Mouse (Mus musculus): Measurements from ENCODE around the gene Ehbp1l1. TPM values are rescaled to one million over a fixed set of nuclear protein-coding genes. Genes with fewer than 3 reads are reported as not detected.

Gene Ehbp1l1
- total and polyA plus RNA-seq, 2 experiments from 2014 or later = 19.7 to 43.0 TPM

- Histone ChIP-seq H3K9ac (replicated peaks; ENCODE audit: low read length) (no peak overlapping the region), H3K4me2 (ENCODE audit: low read depth, low read length) (no peak overlapping the region), H3K4me1 (ENCODE audit: insufficient read depth, low read length) (peaks cover 16% of the 10 kb centered on the region; the same call in 1 of the 2 replicates), H3K9me3 (ENCODE audit: low read length) (no peaks in the 10 kb centered on the region), H3K27me3 (ENCODE audit: insufficient read depth, low read length) (no peaks in the 10 kb centered on the region), H3K4me3 (ENCODE audit: low read length) (no peak overlapping the region), H3K27ac (no peak overlapping the region), H3K36me3 (ENCODE audit: insufficient read depth, low read length) (peaks cover 31% of the 10 kb centered on the region)
- no peak for ATAC-seq
- 82% methylated on average over 6 of the region's 6 CpGs for WGBS
- TF ChIP-seq CTCF (IDR thresholded peaks at IDR 0.05; ENCODE audit: low read depth) = no peak
- DNase-seq (ENCODE audit: low spot score) = no peak
Observed at GRCm38 (mm10) chr19:5721233-5721632, 4.9 kb downstream of the Ehbp1l1 start.

GRCm38 (mm10) chr19:5716955-5717354, 9.2 kb downstream of the Ehbp1l1 start:
- H3K9me3 ChIP-seq (ENCODE audit: low read length) = no peaks in the 10 kb centered on the region
- H3K4me1 ChIP-seq (ENCODE audit: insufficient read depth, low read length) = peaks cover 10% of the 10 kb centered on the region
- H3K4me2 ChIP-seq (ENCODE audit: low read depth, low read length) = peak overlapping the region; percentile 53
- H3K27ac ChIP-seq = peak overlapping the region; percentile 72
- ATAC-seq (0 out of 2 replicates have a peak, but pooled peaks have one; percentile 6), DNase-seq (ENCODE audit: low spot score) (peak; percentile 34)
- 0 out of 2 replicates have a peak overlapping the region, but pooled peaks have one; percentile 2 for H3K9ac ChIP-seq (replicated peaks; ENCODE audit: low read length)
- H3K4me3 ChIP-seq (ENCODE audit: low read length) = peak overlapping the region; percentile 41; the same call in 1 of the 2 replicates
- WGBS = 36% methylated on average over 10 of the region's 10 CpGs
- no peaks in the 10 kb centered on the region for H3K27me3 ChIP-seq (ENCODE audit: insufficient read depth, low read length)
- H3K36me3 ChIP-seq (ENCODE audit: insufficient read depth, low read length) = peaks cover 31% of the 10 kb centered on the region
- TF ChIP-seq CTCF (IDR thresholded peaks at IDR 0.05; ENCODE audit: low read depth) = no peak

GRCm38 (mm10) chr19:5715793-5716688, 10.1 kb downstream of the Ehbp1l1 start:
- TF ChIP-seq CTCF (IDR thresholded peaks at IDR 0.05; ENCODE audit: low read depth) = peak; percentile 65
- no peaks in the 10 kb centered on the region for H3K27me3 ChIP-seq (ENCODE audit: insufficient read depth, low read length)
- peak overlapping the region; percentile 53 for H3K4me2 ChIP-seq (ENCODE audit: low read depth, low read length)
- peak overlapping the region; percentile 41 for H3K4me3 ChIP-seq (ENCODE audit: low read length)
- peak; percentile 76 for ATAC-seq
- H3K4me1 ChIP-seq (ENCODE audit: insufficient read depth, low read length) = peaks cover 10% of the 10 kb centered on the region
- peak; percentile 83 for DNase-seq (ENCODE audit: low spot score)
- H3K9me3 ChIP-seq (ENCODE audit: low read length) = no peaks in the 10 kb centered on the region
- 14% methylated on average over 43 of the region's 43 CpGs for WGBS
- peaks cover 24% of the 10 kb centered on the region for H3K36me3 ChIP-seq (ENCODE audit: insufficient read depth, low read length)
- peak overlapping the region; percentile 59 for H3K9ac ChIP-seq (replicated peaks; ENCODE audit: low read length)
- H3K27ac ChIP-seq = peak overlapping the region; percentile 72; the same call in 1 of the 2 replicates

- WGBS = 18% methylated on average over 2 of the region's 2 CpGs
- Histone ChIP-seq H3K9ac (replicated peaks; ENCODE audit: low read length) (0 out of 2 replicates have a peak overlapping the region, but pooled peaks have one; percentile 17), H3K9me3 (ENCODE audit: low read length) (no peaks in the 10 kb centered on the region), H3K4me1 (ENCODE audit: insufficient read depth, low read length) (peaks cover 10% of the 10 kb centered on the region), H3K4me3 (ENCODE audit: low read length) (peak overlapping the region; percentile 18), H3K4me2 (ENCODE audit: low read depth, low read length) (peak overlapping the region; percentile 53), H3K27ac (no peak overlapping the region), H3K36me3 (ENCODE audit: insufficient read depth, low read length) (peaks cover 4% of the 10 kb centered on the region), H3K27me3 (ENCODE audit: insufficient read depth, low read length) (no peaks in the 10 kb centered on the region)
- ATAC-seq = no peak
- no peak for TF ChIP-seq CTCF (IDR thresholded peaks at IDR 0.05; ENCODE audit: low read depth)
- DNase-seq (ENCODE audit: low spot score) = no peak
Observed at GRCm38 (mm10) chr19:5713730-5714129, 12.4 kb downstream of the Ehbp1l1 start.

- peak overlapping the region; percentile 18 for H3K4me3 ChIP-seq (ENCODE audit: low read length)
- peak overlapping the region; percentile 53 for H3K4me2 ChIP-seq (ENCODE audit: low read depth, low read length)
- 0 out of 2 replicates have a peak overlapping the region, but pooled peaks have one; percentile 17 for H3K9ac ChIP-seq (replicated peaks; ENCODE audit: low read length)
- H3K27ac ChIP-seq = no peak overlapping the region
- no peak for TF ChIP-seq CTCF (IDR thresholded peaks at IDR 0.05; ENCODE audit: low read depth)
- H3K9me3 ChIP-seq (ENCODE audit: low read length) = no peaks in the 10 kb centered on the region
- WGBS = 79% methylated on average over 5 of the region's 5 CpGs
- ATAC-seq = no peak
- no peaks in the 10 kb centered on the region for H3K27me3 ChIP-seq (ENCODE audit: insufficient read depth, low read length)
- H3K4me1 ChIP-seq (ENCODE audit: insufficient read depth, low read length) = peaks cover 10% of the 10 kb centered on the region
- peaks cover 9% of the 10 kb centered on the region for H3K36me3 ChIP-seq (ENCODE audit: insufficient read depth, low read length)
- no peak for DNase-seq (ENCODE audit: low spot score)
Observed at GRCm38 (mm10) chr19:5713255-5713654, 12.9 kb downstream of the Ehbp1l1 start.

GRCm38 (mm10) chr19:5711907-5712460, 14.1 kb downstream of the Ehbp1l1 start:
- H3K9me3 ChIP-seq (ENCODE audit: low read length) = no peaks in the 10 kb centered on the region
- no peak overlapping the region for H3K4me2 ChIP-seq (ENCODE audit: low read depth, low read length)
- DNase-seq (ENCODE audit: low spot score) = no peak
- H3K27me3 ChIP-seq (ENCODE audit: insufficient read depth, low read length) = no peaks in the 10 kb centered on the region
- no peak overlapping the region for H3K4me3 ChIP-seq (ENCODE audit: low read length)
- no peak overlapping the region for H3K9ac ChIP-seq (replicated peaks; ENCODE audit: low read length)
- no peak for ATAC-seq
- peaks cover 8% of the 10 kb centered on the region for H3K4me1 ChIP-seq (ENCODE audit: insufficient read depth, low read length)
- 93% methylated on average over 14 of the region's 14 CpGs for WGBS
- TF ChIP-seq CTCF (IDR thresholded peaks at IDR 0.05; ENCODE audit: low read depth) = no peak
- H3K36me3 ChIP-seq (ENCODE audit: insufficient read depth, low read length) = peaks cover 17% of the 10 kb centered on the region
- no peak overlapping the region for H3K27ac ChIP-seq

Measured in hindbrain, postnatal 0 days (tissue).